Mouse (Mus musculus): Measurements from ENCODE around the gene Abcg4.

GRCm38 (mm10) chr9:44286256-44286850 is 2.1 kb downstream of the Abcg4 start:
- no peak for TF ChIP-seq POLR2A (IDR thresholded peaks at IDR 0.05; ENCODE audit: low read depth, low read length)
- no peak for TF ChIP-seq CTCF (IDR thresholded peaks at IDR 0.05; ENCODE audit: extremely low read depth, insufficient read depth, insufficient read length, insufficient replicate concordance)
